Mouse (Mus musculus) MEL (cell line): ENCODE measurements around the gene Gsk3a. TPM values are rescaled to one million over a fixed set of nuclear protein-coding genes. Genes with fewer than 3 reads are reported as not detected.

Source experiments
- DNase-seq: peaks from one replicate; pipeline ENCODE4 v3.0.0; 2011; ENCODE audit warnings: low read depth, low spot score
- H3K27ac ChIP-seq: 2 replicates; pipeline ENCODE4 v1.5.1; 2012; ENCODE audit warnings: low read depth, mild to moderate bottlenecking, control low read depth, low read length, moderate library complexity; ENCODE audit not compliant: control insufficient read depth
- H3K27me3 ChIP-seq, 2 experiments: fragments of 150-350 bp in 1 of 2; sonication (generic) in 1 of 2; 2 replicates each; pipeline ENCODE4 v1.6.1; 2012; ENCODE audit warnings: low read length in 2 of 2, mild to moderate bottlenecking in 2 of 2, improper control_type of control experiment in 1 of 2, moderate library complexity in 1 of 2; ENCODE audit not compliant: insufficient read depth in 2 of 2, control insufficient read depth in 1 of 2
- H3K36me3 ChIP-seq, 2 experiments: 2 replicates each; pipeline ENCODE4 v1.6.1; 2012 to 2014; ENCODE audit warnings: low read length in 2 of 2, improper control_type of control experiment in 1 of 2, inconsistent platforms in 1 of 2, mild to moderate bottlenecking in 1 of 2; ENCODE audit not compliant: insufficient read depth in 2 of 2, control insufficient read depth in 1 of 2
- H3K4me1 ChIP-seq, 2 experiments: fragments of 150-350 bp in 1 of 2; sonication (generic) in 1 of 2; 2 replicates each; pipeline ENCODE4 v1.6.1; 2012; ENCODE audit warnings: low read length in 2 of 2, improper control_type of control experiment in 1 of 2, mild to moderate bottlenecking in 1 of 2; ENCODE audit not compliant: insufficient read depth in 2 of 2, control insufficient read depth in 1 of 2
- H3K4me3 ChIP-seq, 2 experiments: fragments of 150-350 bp in 1 of 2; sonication (generic) in 1 of 2; 2 replicates each; pipeline ENCODE4 v1.5.1; 2012; ENCODE audit warnings: low read depth in 2 of 2, low read length in 2 of 2, mild to moderate bottlenecking in 2 of 2, moderate library complexity in 2 of 2, control low read depth in 1 of 2, improper control_type of control experiment in 1 of 2; ENCODE audit not compliant: control insufficient read depth in 1 of 2, insufficient read depth in 1 of 2
- H3K79me2 ChIP-seq: 2 replicates; pipeline ENCODE4 v1.6.1; 2012; ENCODE audit warnings: mild to moderate bottlenecking, low read length, moderate library complexity; ENCODE audit not compliant: control insufficient read depth, poor library complexity, insufficient read depth
- H3K9ac ChIP-seq: 2 replicates; pipeline ENCODE4 v1.6.1; 2012; ENCODE audit warnings: low read depth, mild to moderate bottlenecking, control low read depth, low read length, moderate library complexity; ENCODE audit not compliant: control insufficient read depth, poor library complexity, severe bottlenecking
- H3K9me3 ChIP-seq: fragments of 150-350 bp; sonication (generic); replicated peaks from 2 replicates; pipeline ENCODE4 v1.6.1; 2012; ENCODE audit warnings: mild to moderate bottlenecking, low read length, improper control_type of control experiment, moderate library complexity; ENCODE audit not compliant: insufficient read depth
- BHLHE40 ChIP-seq: IDR thresholded peaks from 2 replicates; pipeline ENCODE4 v1.6.1; 2012; ENCODE audit warnings: low read depth, mild to moderate bottlenecking, inconsistent platforms, low read length, improper control_type of control experiment, borderline replicate concordance
- CHD1 ChIP-seq: IDR thresholded peaks from 2 replicates; pipeline ENCODE4 v1.6.1; 2012; ENCODE audit warnings: low read depth, mild to moderate bottlenecking, inconsistent platforms, low read length, improper control_type of control experiment
- CHD2 ChIP-seq: IDR thresholded peaks from 2 replicates; pipeline ENCODE4 v1.6.1; 2011; ENCODE audit warnings: low read length, improper control_type of control experiment
- E2F4 ChIP-seq: IDR thresholded peaks from 2 replicates; pipeline ENCODE4 v1.6.1; 2011; ENCODE audit warnings: low read depth, low read length, improper control_type of control experiment, borderline replicate concordance
- ELF1 ChIP-seq: IDR thresholded peaks from 2 replicates; pipeline ENCODE4 v1.6.1; 2014; ENCODE audit warnings: low read depth, mild to moderate bottlenecking, inconsistent platforms, low read length, improper control_type of control experiment, moderate library complexity
- EP300 ChIP-seq, 2 experiments: IDR thresholded peaks; 2 replicates each; pipeline ENCODE4 v1.6.1; 2011; ENCODE audit warnings: improper control_type of control experiment in 2 of 2, low read length in 2 of 2, low read depth in 1 of 2, mild to moderate bottlenecking in 1 of 2
- GABPA ChIP-seq: IDR thresholded peaks from 2 replicates; pipeline ENCODE4 v1.6.1; 2012; ENCODE audit warnings: low read depth, mild to moderate bottlenecking, inconsistent platforms, low read length, improper control_type of control experiment, moderate library complexity
- HCFC1 ChIP-seq: IDR thresholded peaks from 2 replicates; pipeline ENCODE4 v1.6.1; 2012; ENCODE audit warnings: low read depth, mild to moderate bottlenecking, inconsistent platforms, low read length, improper control_type of control experiment, moderate library complexity
- KAT2A ChIP-seq: conservative IDR thresholded peaks from 2 replicates; pipeline ENCODE4 v1.6.1; 2012; ENCODE audit warnings: low read depth, low read length, improper control_type of control experiment, inconsistent platforms
- MYC ChIP-seq: IDR thresholded peaks from 2 replicates; pipeline ENCODE4 v1.6.1; 2011; ENCODE audit warnings: low read depth, mild to moderate bottlenecking, low read length, improper control_type of control experiment, moderate library complexity
- NRF1 ChIP-seq: IDR thresholded peaks from 2 replicates; pipeline ENCODE4 v1.6.1; 2014; ENCODE audit warnings: low read depth, mild to moderate bottlenecking, inconsistent platforms, low read length, improper control_type of control experiment, moderate library complexity; ENCODE audit not compliant: poor library complexity, insufficient read depth, severe bottlenecking
- POLR2A ChIP-seq, 2 experiments: IDR thresholded peaks; 2 replicates each; pipeline ENCODE4 v1.6.1; 2011 to 2012; ENCODE audit warnings: low read length in 2 of 2, mild to moderate bottlenecking in 2 of 2, control low read depth in 1 of 2, improper control_type of control experiment in 1 of 2, low read depth in 1 of 2, moderate library complexity in 1 of 2; ENCODE audit not compliant: control insufficient read depth in 1 of 2, insufficient read depth in 1 of 2, poor library complexity in 1 of 2
- POLR2AphosphoS2 ChIP-seq: IDR thresholded peaks from 2 replicates; pipeline ENCODE4 v1.6.1; 2011; ENCODE audit warnings: low read length, improper control_type of control experiment
- POLR2AphosphoS5 ChIP-seq: IDR thresholded peaks from 2 replicates; pipeline ENCODE4 v1.6.1; 2012; ENCODE audit warnings: low read depth, borderline replicate concordance, mild to moderate bottlenecking, inconsistent platforms, low read length, moderate library complexity, mixed read lengths
- RAD21 ChIP-seq: IDR thresholded peaks from 2 replicates; pipeline ENCODE4 v1.6.1; 2011; ENCODE audit warnings: mild to moderate bottlenecking, low read depth, low read length, improper control_type of control experiment
- RCOR1 ChIP-seq: IDR thresholded peaks from 2 replicates; pipeline ENCODE4 v1.6.1; 2012; ENCODE audit warnings: low read depth, mild to moderate bottlenecking, inconsistent platforms, low read length, improper control_type of control experiment
- SIN3A ChIP-seq: IDR thresholded peaks from 2 replicates; pipeline ENCODE4 v1.6.1; 2012; ENCODE audit warnings: low read length, improper control_type of control experiment, inconsistent platforms
- SMC3 ChIP-seq: IDR thresholded peaks from 2 replicates; pipeline ENCODE4 v1.6.1; 2011; ENCODE audit warnings: low read depth, low read length, improper control_type of control experiment
- TAL1 ChIP-seq: IDR thresholded peaks from 2 replicates; pipeline ENCODE4 v1.6.1; 2012; ENCODE audit warnings: mild to moderate bottlenecking, inconsistent platforms, low read length, moderate library complexity, mixed read lengths
- USF1 ChIP-seq: IDR thresholded peaks from 2 replicates; pipeline ENCODE4 v1.6.1; 2014; ENCODE audit warnings: low read depth, mild to moderate bottlenecking, inconsistent platforms, low read length, improper control_type of control experiment, moderate library complexity
- USF2 ChIP-seq, 2 experiments: IDR thresholded peaks; 2 replicates each; pipeline ENCODE4 v1.6.1; 2011 to 2012; ENCODE audit warnings: improper control_type of control experiment in 2 of 2, low read length in 2 of 2, borderline replicate concordance in 1 of 2, inconsistent platforms in 1 of 2, low read depth in 1 of 2, mild to moderate bottlenecking in 1 of 2; ENCODE audit not compliant: insufficient read depth in 1 of 2
- ZC3H11A ChIP-seq: IDR thresholded peaks from 2 replicates; pipeline ENCODE4 v1.6.1; 2012; ENCODE audit warnings: low read depth, mild to moderate bottlenecking, inconsistent platforms, low read length, improper control_type of control experiment
- ZMIZ1 ChIP-seq: IDR thresholded peaks from 2 replicates; pipeline ENCODE4 v1.6.1; 2012; ENCODE audit warnings: low read depth, mild to moderate bottlenecking, inconsistent platforms, low read length, improper control_type of control experiment, moderate library complexity
- ZNF384 ChIP-seq: IDR thresholded peaks from 2 replicates; pipeline ENCODE4 v1.6.1; 2012; ENCODE audit warnings: low read depth, mild to moderate bottlenecking, inconsistent platforms, low read length, improper control_type of control experiment
- polyA plus RNA-seq, 2 experiments: library from polyadenylated mRNA; stranded (reverse) in 1 of 2; unstranded in 1 of 2; fragments of >175 nt in 1 of 2; fragments of >200 nt in 1 of 2; gene quantifications; 2 replicates each; pipeline versions ENCODE4 v1.2.1 to v1.2.4; 2012; ENCODE audit warnings: low replicate concordance in 2 of 2, low read depth in 1 of 2; ENCODE audit not compliant: insufficient read length in 2 of 2, insufficient read depth in 1 of 2, missing spikeins in 1 of 2
- total RNA-seq: library from RNA; depleted of rRNA; stranded (reverse); fragments of 300-350 nt; gene quantifications from 2 replicates; pipeline ENCODE4 v1.2.3, GENCODE M21; 2012

The Gsk3a gene
- total and polyA plus RNA-seq, 3 experiments, result 59.8 to 149 (median 86.6) TPM

- TF ChIP-seq GABPA (no peak), ZNF384 (no peak), BHLHE40 (no peak)
- TF ChIP-seq, all 39 proteins: peak for 9
Observed at GRCm38 (mm10) chr7:25218705-25219415, 18.8 kb downstream of the Gsk3a start (continued).

GRCm38 (mm10) chr7:25217653-25218395 lies 19.8 kb downstream of the Gsk3a start:
- no peak for TF ChIP-seq SIN3A
- no peak for TF ChIP-seq NRF1
- TF ChIP-seq TAL1, result no peak
- no peak for TF ChIP-seq POLR2AphosphoS2
- no peak for TF ChIP-seq POLR2A (IDR thresholded peaks at IDR 0.05; ENCODE audit: control insufficient read depth in 1 of 2, insufficient read depth in 1 of 2, low read depth in 1 of 2, low read length in 2 of 2, poor library complexity in 1 of 2)
- TF ChIP-seq ZC3H11A, result no peak
- no peak for TF ChIP-seq EP300 (IDR thresholded peaks at IDR 0.05; ENCODE audit: low read depth in 1 of 2, low read length in 2 of 2)
- TF ChIP-seq USF2 (IDR thresholded peaks at IDR 0.05; ENCODE audit: borderline replicate concordance in 1 of 2, insufficient read depth in 1 of 2, low read depth in 1 of 2, low read length in 2 of 2), result no peak
- no peak for TF ChIP-seq RAD21
- no peak for TF ChIP-seq E2F4
- TF ChIP-seq ZMIZ1, result no peak
- Histone ChIP-seq H3K9ac (peak overlapping the region; percentile 77; the same call in 1 of the 2 replicates), H3K27ac (peak overlapping the region; percentile 8; the same call in 1 of the 2 replicates), H3K9me3 (no peaks in the 10 kb centered on the region), H3K36me3 (peaks cover 5 to 30% of the 10 kb centered on the region in 2 experiments; a peak in 3 of 4 replicates), H3K27me3 (no peaks in the 10 kb centered on the region), H3K4me3 (peak overlapping the region; percentile 75 to 87; a peak in 3 of 4 replicates), H3K79me2 (peaks cover 36% of the 10 kb centered on the region), H3K4me1 (peaks cover 3 to 37% of the 10 kb centered on the region in 2 experiments)
- peak; percentile 48 for DNase-seq

- H3K4me1 ChIP-seq, result peaks cover 3 to 42% of the 10 kb centered on the region in 2 experiments
- H3K9me3 ChIP-seq, result no peaks in the 10 kb centered on the region
- peaks cover 5 to 27% of the 10 kb centered on the region in 2 experiments for H3K36me3 ChIP-seq
- no peak for DNase-seq
- H3K79me2 ChIP-seq, result peaks cover 12% of the 10 kb centered on the region
- H3K27ac ChIP-seq, result peak overlapping the region; percentile 92
- H3K27me3 ChIP-seq, result no peaks in the 10 kb centered on the region
- H3K9ac ChIP-seq, result no peak overlapping the region
- H3K4me3 ChIP-seq, result no peak overlapping the region
- TF ChIP-seq MYC, result no peak
- TF ChIP-seq HCFC1, result no peak
- TF ChIP-seq RAD21, result no peak
- TF ChIP-seq ZMIZ1, result no peak
- TF ChIP-seq RCOR1, result no peak
- TF ChIP-seq BHLHE40, result no peak
- no peak for TF ChIP-seq POLR2AphosphoS5
- TF ChIP-seq USF1, result no peak
- no peak for TF ChIP-seq CHD1
- TF ChIP-seq CHD2, result no peak
- no peak for TF ChIP-seq USF2 (IDR thresholded peaks at IDR 0.05; ENCODE audit: borderline replicate concordance in 1 of 2, insufficient read depth in 1 of 2, low read depth in 1 of 2, low read length in 2 of 2)
- no peak for TF ChIP-seq ELF1
- no peak for TF ChIP-seq KAT2A
- no peak for TF ChIP-seq POLR2AphosphoS2
- TF ChIP-seq SMC3, result no peak
Observed at GRCm38 (mm10) chr7:25214172-25214571, 23.5 kb downstream of the Gsk3a start.
